Mouse (Mus musculus) neural tube, embryonic 11.5 days (tissue): ENCODE results near the gene Ms4a4c. TPM values are rescaled to one million over a fixed set of nuclear protein-coding genes. Genes with fewer than 3 reads are reported as not detected.
"Not testable (repeated sequence)": the region's sequence is repeated elsewhere in the genome, so short reads cannot be mapped to it uniquely, and the experiment has no call there.

ENCODE experiments used
- ATAC-seq: fragments of 200-750 bp; cut with Nextera tagmentation; 2 replicates; pipeline ENCODE4 v1.8.0; 2017; ENCODE audit warnings: moderate number of reproducible peaks, mild to moderate bottlenecking, moderate TSS enrichment, moderate library complexity; ENCODE audit not compliant: insufficient read depth, low FRiP score, low TSS enrichment
- DNase-seq: peaks from one replicate; pipeline ENCODE4 v3.0.0-alpha.2; 2015; ENCODE audit warnings: low spot score
- H3K27ac ChIP-seq: fragments of 300-500 bp; sonication (generic); 2 replicates; pipeline ENCODE4 v1.5.1; 2014; ENCODE audit warnings: low read depth, mild to moderate bottlenecking, low read length
- H3K27me3 ChIP-seq: fragments of 300-500 bp; sonication (generic); 2 replicates; pipeline ENCODE4 v1.6.1; 2014; ENCODE audit warnings: mild to moderate bottlenecking, low read length, mixed read lengths; ENCODE audit not compliant: control insufficient read depth, insufficient read depth
- H3K36me3 ChIP-seq: fragments of 300-500 bp; sonication (generic); 2 replicates; pipeline ENCODE4 v1.6.1; 2014; ENCODE audit warnings: mild to moderate bottlenecking, low read length, moderate library complexity, mixed read lengths; ENCODE audit not compliant: control insufficient read depth, insufficient read depth
- H3K4me1 ChIP-seq: fragments of 300-500 bp; sonication (generic); 2 replicates; pipeline ENCODE4 v1.6.1; 2014; ENCODE audit warnings: low read length, mixed read lengths; ENCODE audit not compliant: control insufficient read depth, insufficient read depth
- H3K4me2 ChIP-seq: fragments of 300-500 bp; sonication (generic); 2 replicates; pipeline ENCODE4 v1.6.1; 2014; ENCODE audit warnings: low read depth, mild to moderate bottlenecking, moderate library complexity
- H3K4me3 ChIP-seq: fragments of 300-500 bp; sonication (generic); 2 replicates; pipeline ENCODE4 v1.5.1; 2014; ENCODE audit warnings: low read depth, low read length
- H3K9ac ChIP-seq: fragments of 300-500 bp; sonication (generic); 2 replicates; pipeline ENCODE4 v1.6.1; 2014; ENCODE audit warnings: mild to moderate bottlenecking, low read length
- H3K9me3 ChIP-seq: fragments of 300-500 bp; sonication (generic); 2 replicates; pipeline ENCODE4 v1.6.1; 2016; ENCODE audit warnings: low read length; ENCODE audit not compliant: control insufficient read depth
- WGBS: fragments of 180-500 bp; shearing (Covaris S2); extraction: QIAGEN DNeasy Blood & Tissue Kit; methylation state at CpG from one replicate; pipeline ENCODE4 v1.1.7; 2014; 5-methylcytosine and 5-hydroxymethylcytosine counted together
- polyA plus RNA-seq: library from polyadenylated mRNA; unstranded; fragments of >200 nt; fragmentation: Nextera tagmentation; extraction: Ambion mirVana; gene quantifications from 2 replicates; pipeline ENCODE4 v1.2.1, GENCODE M21; 2014

The Ms4a4c gene
- polyA plus RNA-seq, 1 experiment from 2014 or later: 0.17 TPM

DNA sequence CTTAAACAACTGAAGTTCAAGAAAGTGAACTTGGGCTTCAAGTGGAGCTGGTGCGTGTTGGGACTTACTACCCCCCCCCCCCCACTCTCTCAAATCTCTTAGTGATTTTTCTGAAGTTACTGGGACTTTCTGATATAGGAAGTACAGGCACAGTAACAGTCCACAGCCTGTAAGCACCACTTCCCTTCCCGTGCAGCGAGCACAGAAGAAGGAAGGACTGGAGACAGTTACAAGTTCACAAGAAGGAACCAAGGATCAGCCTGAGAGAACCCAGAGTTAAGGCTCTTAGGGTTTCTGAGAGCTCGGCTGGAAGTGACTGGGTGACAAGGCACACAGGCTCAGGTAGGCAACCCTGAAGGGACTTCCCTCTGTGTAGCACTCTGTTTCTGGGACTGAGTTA is 64.6 kb downstream of the Ms4a4c start, which contains the start of gene Ms4a6c:
Ms4a6c (plus strand) TSS at position 152 of the 400 bp plus-strand sequence.
- not testable (repeated sequence) for H3K27ac ChIP-seq, H3K9me3 ChIP-seq, ATAC-seq, H3K4me2 ChIP-seq, H3K4me1 ChIP-seq, H3K9ac ChIP-seq, H3K4me3 ChIP-seq, H3K27me3 ChIP-seq, H3K36me3 ChIP-seq, DNase-seq
- 92% methylated on average over 4 of the region's 4 CpGs for WGBS

Other genes starting within 250 kb of the Ms4a4c start
- gene 1700025F22Rik, start 239.4 kb upstream of the Ms4a4c start, polyA plus RNA-seq: not detected in 2 replicates
- not detected in 2 replicates for gene Ms4a13, start 208.0 kb upstream of the Ms4a4c start, polyA plus RNA-seq
- gene Ms4a12, start 172.3 kb upstream of the Ms4a4c start, polyA plus RNA-seq: not detected in 2 replicates
- gene Ms4a1, start 138.5 kb upstream of the Ms4a4c start, polyA plus RNA-seq: not detected in 2 replicates
- not detected in 2 replicates for gene Ms4a5, start 120.9 kb upstream of the Ms4a4c start, polyA plus RNA-seq
- gene Ms4a14, start 90.3 kb upstream of the Ms4a4c start, polyA plus RNA-seq: not detected in 2 replicates
- 0.45 and 1.3 TPM in 2 replicates for gene Ms4a7, start 68.6 kb upstream of the Ms4a4c start, polyA plus RNA-seq
- gene Ms4a4a, start 29.2 kb upstream of the Ms4a4c start, polyA plus RNA-seq: 1.1 and 1.8 TPM in 2 replicates
- gene Ms4a4b, start 38.8 kb downstream of the Ms4a4c start, polyA plus RNA-seq: not detected in 2 replicates
- 1.1 and 2.0 TPM in 2 replicates for gene Ms4a6c, start 64.6 kb downstream of the Ms4a4c start, polyA plus RNA-seq
- not detected in 2 replicates for gene Gm8369, start 81.2 kb downstream of the Ms4a4c start, polyA plus RNA-seq
- 1.9 and 3.0 TPM in 2 replicates for gene Ms4a6b, start 111.7 kb downstream of the Ms4a4c start, polyA plus RNA-seq
- 0.49 and 0.53 TPM in 2 replicates for gene Ms4a4d, start 132.0 kb downstream of the Ms4a4c start, polyA plus RNA-seq
- gene Ms4a6d, start 200.1 kb downstream of the Ms4a4c start, polyA plus RNA-seq: 1.9 and 3.5 TPM in 2 replicates
- 0.15 TPM in 1 of 2 replicates, not detected in the other for gene Ms4a2, start 218.9 kb downstream of the Ms4a4c start, polyA plus RNA-seq
- gene Ms4a3, start 236.1 kb downstream of the Ms4a4c start, polyA plus RNA-seq: 0.32 TPM in 1 of 2 replicates, not detected in the other